Mouse (Mus musculus) erythroblast, embryonic 14.5 days (primary cell): ENCODE results near the gene Dffa. TPM values are rescaled to one million over a fixed set of nuclear protein-coding genes. Genes with fewer than 3 reads are reported as not detected.
A peak's percentile ranks its signal among the peaks of the same experiment; 100 is the strongest.

Source experiments
- H3K27me3 ChIP-seq: 2 replicates; pipeline ENCODE4 v1.6.1; 2012; ENCODE audit warnings: inconsistent platforms; ENCODE audit not compliant: control insufficient read depth
- H3K36me3 ChIP-seq: 2 replicates; pipeline ENCODE4 v1.6.1; 2012; ENCODE audit warnings: mild to moderate bottlenecking, inconsistent platforms; ENCODE audit not compliant: control insufficient read depth
- H3K4me1 ChIP-seq: 2 replicates; pipeline ENCODE4 v1.6.1; 2012; ENCODE audit warnings: inconsistent platforms; ENCODE audit not compliant: control insufficient read depth
- H3K4me3 ChIP-seq: replicated peaks from 2 replicates; pipeline ENCODE3; 2012; ENCODE audit warnings: moderate library complexity, mild to moderate bottlenecking, inconsistent platforms
- H3K9me3 ChIP-seq: 2 replicates; pipeline ENCODE4 v1.6.1; 2012; ENCODE audit warnings: low read length, inconsistent platforms, mixed read lengths; ENCODE audit not compliant: control insufficient read depth
- GATA1 ChIP-seq: IDR thresholded peaks from 2 replicates; pipeline ENCODE4 v1.6.1; 2012; ENCODE audit warnings: low read length, inconsistent platforms, mixed read lengths
- TAL1 ChIP-seq: IDR thresholded peaks from 3 replicates; pipeline ENCODE4 v1.6.1; 2012; ENCODE audit warnings: low read length, inconsistent platforms, mixed read lengths
- polyA plus RNA-seq: library from polyadenylated mRNA; stranded (reverse); fragments of >175 nt; gene quantifications from 2 replicates; pipeline ENCODE4 v1.2.3, GENCODE M21; 2012

Gene Dffa
- polyA plus RNA-seq, result 0.24 and 0.43 TPM in 2 replicates

DNA sequence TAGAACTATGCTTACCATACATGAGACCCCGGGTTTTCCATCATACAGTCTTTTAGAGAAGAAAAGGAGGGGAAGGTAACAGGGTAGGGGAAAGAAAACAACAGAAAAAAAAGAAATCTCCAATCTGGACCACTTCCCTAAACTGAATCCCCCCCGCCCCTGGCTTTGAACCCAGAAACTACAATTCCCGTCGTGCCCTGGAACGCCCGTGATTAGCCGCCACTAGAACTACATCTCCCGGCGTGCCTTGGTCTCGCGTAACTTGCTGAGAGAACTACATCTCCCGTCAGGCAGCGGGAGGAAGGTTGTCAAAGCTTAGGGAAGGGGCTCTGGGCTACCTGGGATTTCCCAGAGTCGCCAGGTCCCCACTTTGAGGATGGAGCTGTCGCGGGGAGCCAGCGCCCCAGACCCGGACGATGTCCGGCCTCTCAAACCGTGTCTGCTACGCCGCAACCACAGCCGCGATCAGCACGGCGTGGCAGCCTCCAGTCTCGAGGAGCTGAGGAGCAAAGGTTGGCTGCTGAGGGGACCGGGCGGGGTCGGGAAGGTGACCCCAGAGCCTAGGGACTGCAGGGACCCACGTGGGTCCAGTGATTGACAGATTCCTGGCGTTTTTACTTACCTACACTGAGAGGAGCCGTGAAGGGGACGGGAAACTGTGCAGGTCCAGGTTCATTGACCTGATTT is at the start of gene Dffa:
TSS of gene Dffa (plus strand) at position 272 of the 687 bp plus-strand sequence.
- TF ChIP-seq GATA1 (no peak), TAL1 (no peak)
- Histone ChIP-seq H3K4me1 (peaks cover 22% of the 10 kb centered on the region), H3K27me3 (no peaks in the 10 kb centered on the region), H3K4me3 (peak within 1 kb of the TSS; percentile 95), H3K9me3 (no peaks in the 10 kb centered on the region), H3K36me3 (peaks cover 21% of the 10 kb centered on the region)

DNA sequence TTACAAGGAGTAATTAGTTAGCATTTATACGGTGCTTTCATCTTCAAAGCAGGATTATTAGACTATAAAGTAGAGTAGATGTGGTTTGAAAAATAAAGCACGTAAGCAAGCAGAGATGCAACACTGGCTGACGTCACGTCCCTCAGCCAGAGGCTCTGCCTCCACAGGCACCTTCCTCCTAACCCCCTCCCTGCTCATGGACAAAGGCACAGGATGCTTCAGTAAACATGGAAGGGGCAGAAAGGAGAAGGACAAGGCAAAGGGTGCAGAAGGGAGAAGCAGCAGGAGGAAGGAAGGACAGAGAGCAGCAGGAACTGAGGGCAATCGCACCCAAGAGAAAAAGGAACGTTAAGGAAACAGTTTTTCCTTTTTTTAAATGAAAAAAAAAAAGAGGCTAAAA is 48.1 kb upstream of the Dffa start:
- no peaks in the 10 kb centered on the region for H3K27me3 ChIP-seq
- H3K4me1 ChIP-seq, result no peaks in the 10 kb centered on the region
- TF ChIP-seq GATA1 (no peak), TAL1 (no peak)
- H3K36me3 ChIP-seq, result peaks cover 2% of the 10 kb centered on the region; the same call in 1 of the 2 replicates
- no peaks in the 10 kb centered on the region for H3K9me3 ChIP-seq
- H3K4me3 ChIP-seq, result no peak overlapping the region

DNA sequence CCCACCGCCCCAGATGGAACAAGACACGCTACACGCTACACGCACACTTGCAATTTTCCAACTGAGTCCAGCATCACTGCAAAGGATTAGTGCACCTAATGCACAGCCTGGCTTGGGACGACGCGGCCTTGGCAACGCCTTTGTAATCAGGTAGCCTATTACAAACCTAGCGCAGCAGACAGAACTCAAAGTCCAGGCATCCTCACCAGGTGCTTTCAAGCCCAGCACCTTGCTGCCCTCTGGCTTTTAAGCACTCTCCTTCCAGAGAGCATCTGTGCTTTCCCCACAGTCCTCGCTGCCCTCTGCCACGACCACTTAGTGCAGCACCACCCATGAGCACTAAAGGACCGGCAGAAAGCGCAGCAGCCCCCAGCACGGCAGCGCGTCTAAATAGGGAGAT is 47.0 kb upstream of the Dffa start:
- no peaks in the 10 kb centered on the region for H3K4me1 ChIP-seq
- no peak overlapping the region for H3K4me3 ChIP-seq
- peaks cover 2% of the 10 kb centered on the region; the same call in 1 of the 2 replicates for H3K36me3 ChIP-seq
- no peaks in the 10 kb centered on the region for H3K27me3 ChIP-seq
- H3K9me3 ChIP-seq, result no peaks in the 10 kb centered on the region
- TF ChIP-seq GATA1 (no peak), TAL1 (no peak)

DNA sequence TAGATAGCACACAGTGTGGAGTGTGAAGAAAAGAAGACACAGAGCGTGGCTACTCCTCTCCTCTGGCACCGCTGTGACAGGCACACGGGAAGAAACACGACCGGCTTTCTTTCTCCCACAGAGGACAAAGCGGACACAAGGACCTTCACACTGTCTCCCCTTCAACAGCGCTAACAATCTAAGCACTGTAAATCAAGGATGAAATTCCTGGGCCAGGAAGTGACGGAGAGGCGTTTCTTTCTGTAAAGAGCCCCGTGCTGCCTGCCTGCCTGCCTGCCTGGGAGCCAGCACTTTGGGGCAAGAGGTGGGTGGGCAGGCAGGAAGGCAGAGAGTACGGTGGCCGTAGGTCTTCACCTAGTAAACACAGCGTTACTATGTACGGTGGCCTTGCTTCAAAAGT is 46.5 kb upstream of the Dffa start:
- Histone ChIP-seq H3K9me3 (no peaks in the 10 kb centered on the region), H3K27me3 (no peaks in the 10 kb centered on the region), H3K4me3 (no peak overlapping the region), H3K36me3 (peaks cover 2% of the 10 kb centered on the region; the same call in 1 of the 2 replicates), H3K4me1 (no peaks in the 10 kb centered on the region)
- no peak for TF ChIP-seq GATA1

DNA sequence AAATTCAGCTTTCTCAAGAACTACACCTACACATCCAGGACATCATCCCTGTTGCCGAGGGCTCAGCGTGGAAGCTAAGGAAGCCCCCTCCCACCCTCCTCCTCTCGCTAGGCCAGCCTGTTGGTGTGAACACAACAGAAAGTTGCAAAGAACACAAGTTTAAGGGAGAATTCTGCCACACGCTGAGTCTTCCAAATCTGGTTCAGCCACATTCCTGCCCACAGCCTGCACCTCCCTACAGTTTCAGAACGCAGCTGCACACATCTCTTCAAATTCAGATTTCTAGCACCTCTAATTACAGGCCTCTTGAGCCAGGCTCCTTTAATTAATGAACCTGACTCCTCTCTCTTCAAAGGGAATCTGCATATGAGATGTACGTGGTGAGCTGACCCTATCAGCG is 45.6 kb upstream of the Dffa start:
- no peaks in the 10 kb centered on the region for H3K4me1 ChIP-seq
- H3K36me3 ChIP-seq, result peaks cover 2% of the 10 kb centered on the region; the same call in 1 of the 2 replicates
- no peak for TF ChIP-seq GATA1
- TF ChIP-seq TAL1, result no peak
- no peaks in the 10 kb centered on the region for H3K27me3 ChIP-seq
- H3K4me3 ChIP-seq, result no peak overlapping the region
- H3K9me3 ChIP-seq, result no peaks in the 10 kb centered on the region

DNA sequence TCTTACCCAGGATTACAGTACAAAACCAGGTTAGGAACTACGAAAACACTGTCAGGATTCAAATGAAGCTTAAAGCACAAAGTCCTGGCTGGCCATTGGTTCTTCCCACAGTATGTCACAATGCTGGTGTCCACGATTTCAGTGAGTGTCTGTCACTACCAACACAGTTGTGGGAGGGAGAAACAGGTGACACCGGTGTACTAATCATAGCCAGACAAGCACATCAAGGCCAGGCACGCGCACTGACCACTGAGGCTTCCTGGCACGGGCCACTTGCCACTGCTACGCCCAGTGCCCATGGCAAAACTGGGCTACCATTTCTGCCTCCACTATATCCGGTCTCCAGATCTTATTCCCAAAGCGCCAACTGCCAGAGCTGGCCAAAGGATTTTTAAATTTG is 44.2 kb upstream of the Dffa start:
- Histone ChIP-seq H3K4me1 (no peaks in the 10 kb centered on the region), H3K27me3 (no peaks in the 10 kb centered on the region), H3K9me3 (no peaks in the 10 kb centered on the region), H3K36me3 (peaks cover 2% of the 10 kb centered on the region; the same call in 1 of the 2 replicates), H3K4me3 (no peak overlapping the region)
- TF ChIP-seq GATA1 (no peak), TAL1 (no peak)

DNA sequence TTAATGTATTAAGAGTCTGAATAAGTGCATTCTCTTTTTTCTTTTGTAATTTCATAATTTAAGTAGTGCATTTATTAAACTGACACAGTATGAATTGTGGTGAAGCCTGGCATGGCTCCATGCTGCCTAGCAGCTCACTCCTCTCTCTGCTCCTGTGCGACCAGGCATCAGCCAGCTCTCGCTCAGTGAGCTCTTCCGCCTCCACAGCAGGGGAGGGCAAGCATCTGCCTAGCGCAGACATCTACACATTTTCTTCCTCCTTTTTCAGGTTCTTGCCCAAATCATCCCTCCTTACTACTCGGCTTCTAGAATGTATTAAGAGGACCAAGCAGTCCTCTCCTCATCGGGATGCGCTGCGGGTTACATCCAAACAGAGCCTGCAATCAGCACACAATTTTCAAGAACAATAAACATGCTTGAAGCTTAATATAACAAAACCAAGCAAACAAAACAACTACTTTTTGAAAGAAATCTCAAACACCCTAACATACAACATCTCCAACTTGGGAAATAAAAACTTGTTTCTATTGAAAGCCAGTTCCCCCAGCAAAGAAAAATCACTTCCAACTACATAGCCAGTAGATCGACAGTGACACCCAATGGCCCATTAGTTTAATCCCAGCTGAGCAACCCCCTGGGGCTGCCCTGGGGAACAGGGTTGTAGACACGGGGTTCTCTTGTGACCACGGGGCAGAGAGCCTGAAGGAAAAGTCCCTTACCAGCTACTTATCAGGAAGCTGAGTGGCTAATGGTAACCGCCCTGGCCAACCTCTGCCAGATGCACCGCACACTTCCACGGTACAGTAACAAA is 43.1 kb upstream of the Dffa start:
- TF ChIP-seq GATA1, result no peak
- no peak for TF ChIP-seq TAL1
- Histone ChIP-seq H3K9me3 (no peaks in the 10 kb centered on the region), H3K4me3 (no peak overlapping the region), H3K4me1 (no peaks in the 10 kb centered on the region), H3K27me3 (no peaks in the 10 kb centered on the region), H3K36me3 (peaks cover 2% of the 10 kb centered on the region; the same call in 1 of the 2 replicates)

DNA sequence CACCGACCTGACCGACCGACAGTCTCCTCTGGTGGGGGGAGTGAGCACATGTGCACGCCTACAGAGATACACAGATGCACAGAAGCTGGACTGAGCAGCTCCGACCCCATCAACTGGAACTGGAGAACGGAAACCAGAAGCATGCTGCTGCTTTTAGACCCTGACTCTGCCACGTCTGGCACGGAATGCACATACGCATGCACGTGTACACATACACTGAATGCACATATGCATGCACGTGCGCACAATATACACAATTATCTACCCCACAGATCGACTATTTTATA is 42.6 kb upstream of the Dffa start:
- Histone ChIP-seq H3K4me3 (no peak overlapping the region), H3K27me3 (no peaks in the 10 kb centered on the region), H3K36me3 (peaks cover 2% of the 10 kb centered on the region; the same call in 1 of the 2 replicates), H3K4me1 (peaks cover 2% of the 10 kb centered on the region), H3K9me3 (no peaks in the 10 kb centered on the region)
- TF ChIP-seq TAL1, result no peak
- TF ChIP-seq GATA1, result no peak
